Mouse (Mus musculus) kidney, postnatal 36 days (tissue): Measurements from ENCODE around the gene Cbr1.
A peak's percentile ranks its signal among the peaks of the same experiment; 100 is the strongest.
"Not testable (repeated sequence)": the region's sequence is repeated elsewhere in the genome, so short reads cannot be mapped to it uniquely, and the experiment has no call there.

ENCODE experiments used
- DNase-seq, 2 experiments: peaks; one replicate each; pipeline ENCODE4 v3.0.0; 2021 to 2022; ENCODE audit warnings: mixed read lengths in 2 of 2

Gene Cbr1

DNA sequence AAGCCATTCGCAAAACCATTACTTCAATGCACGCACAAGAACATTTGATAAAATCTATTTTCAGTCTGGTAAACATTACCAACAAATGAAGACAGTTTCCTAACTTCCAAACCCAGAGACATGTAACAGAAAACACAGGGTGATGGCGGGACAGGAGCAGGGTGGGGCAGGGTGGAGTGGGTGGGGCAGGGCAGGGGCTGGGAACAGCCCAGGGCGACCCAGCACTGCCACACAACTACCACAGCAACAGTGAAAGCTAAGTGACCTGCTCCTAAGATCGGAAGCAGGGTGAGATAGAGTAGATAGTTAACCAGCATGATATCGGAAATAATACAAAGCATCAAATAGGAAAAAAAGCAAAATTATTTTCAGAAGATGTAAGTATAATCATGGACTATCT is 6.2 kb upstream of the Cbr1 start:
- DNase-seq = no peak

DNA sequence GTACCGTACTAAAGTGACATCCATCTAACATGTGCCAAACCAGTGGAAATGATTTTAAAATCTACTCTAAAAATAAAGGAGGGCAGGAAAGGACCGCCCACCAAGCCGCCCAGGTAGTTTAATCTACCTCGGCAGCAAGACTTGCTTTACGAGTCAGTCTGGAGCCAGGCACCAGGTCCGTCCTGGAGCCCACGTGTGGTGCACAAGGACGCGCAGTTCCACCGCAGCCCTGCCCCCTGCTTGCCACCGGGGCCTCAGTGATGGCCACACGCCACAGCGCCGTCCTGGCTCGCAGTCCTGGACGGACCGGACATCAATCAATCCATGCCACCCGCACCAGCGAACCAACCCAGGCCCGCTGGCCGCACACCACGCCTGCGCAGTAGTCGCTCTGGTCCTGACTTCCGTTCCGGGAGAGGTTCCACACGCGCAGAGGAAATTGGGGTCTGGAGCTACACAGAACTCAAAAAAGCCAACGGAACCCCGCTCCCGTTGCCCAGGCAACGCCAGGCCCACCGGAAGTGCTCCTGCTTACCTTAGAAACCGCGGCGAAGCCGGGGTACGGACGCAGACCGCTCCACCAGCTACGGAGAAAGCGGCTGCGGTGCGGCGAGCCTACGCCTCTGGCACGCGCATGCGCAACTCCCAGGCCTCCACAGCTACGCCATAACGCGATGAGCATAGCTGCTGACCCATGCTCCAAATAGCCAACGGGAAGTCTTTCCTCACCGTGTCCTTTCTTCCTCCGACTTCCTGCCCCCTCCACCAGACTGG is 2.0 kb upstream of the Cbr1 start, which contains the start of gene Setd4:
Gene Setd4, minus strand, starts transcription at position 625 of the 774 bp plus-strand sequence.
- peak; percentile 97 for DNase-seq

DNA sequence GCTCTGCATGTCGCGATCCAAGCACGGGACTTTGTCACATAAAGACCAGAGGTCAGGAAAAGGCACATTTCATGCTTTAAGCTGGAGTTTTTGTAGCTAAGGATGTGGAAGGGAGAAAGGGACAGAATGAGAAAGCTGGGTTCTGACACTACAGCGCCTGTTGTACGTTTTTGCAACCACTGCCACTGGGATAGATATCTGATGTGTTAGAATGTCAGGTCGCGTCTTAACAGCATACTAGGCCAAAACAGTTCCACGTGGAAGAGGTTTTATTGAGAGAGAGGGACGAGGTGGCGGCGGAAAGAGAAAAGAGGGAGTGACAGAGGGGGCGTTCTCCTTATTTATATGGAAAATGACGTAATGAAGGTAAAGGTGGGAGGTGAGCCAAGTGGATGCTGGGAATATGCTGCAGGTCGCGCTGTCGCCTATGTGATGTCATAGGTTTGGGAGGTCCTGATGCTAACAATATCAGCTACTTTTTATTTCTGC is 1.1 kb upstream of the Cbr1 start:
- no peak for DNase-seq

DNA sequence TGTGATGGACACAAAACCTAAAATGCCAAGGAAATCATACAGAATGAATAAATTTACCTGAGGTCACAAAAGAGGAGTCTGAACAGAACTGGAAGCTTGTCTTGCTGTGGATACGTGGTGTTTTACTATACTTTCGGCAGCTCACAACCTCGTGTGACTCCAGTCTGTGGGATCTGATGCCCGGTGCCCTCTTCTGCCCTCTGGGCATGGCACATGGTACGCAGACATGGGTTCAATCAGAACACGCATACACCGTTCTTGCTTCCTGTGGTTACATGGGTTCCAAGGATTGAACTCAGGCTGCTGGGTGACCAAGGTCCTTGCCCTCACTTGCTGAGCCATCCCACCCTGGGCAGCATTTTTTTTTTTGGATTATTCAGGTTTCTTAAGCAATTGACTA is 493 bp downstream of the Cbr1 start:
- DNase-seq = no peak

DNA sequence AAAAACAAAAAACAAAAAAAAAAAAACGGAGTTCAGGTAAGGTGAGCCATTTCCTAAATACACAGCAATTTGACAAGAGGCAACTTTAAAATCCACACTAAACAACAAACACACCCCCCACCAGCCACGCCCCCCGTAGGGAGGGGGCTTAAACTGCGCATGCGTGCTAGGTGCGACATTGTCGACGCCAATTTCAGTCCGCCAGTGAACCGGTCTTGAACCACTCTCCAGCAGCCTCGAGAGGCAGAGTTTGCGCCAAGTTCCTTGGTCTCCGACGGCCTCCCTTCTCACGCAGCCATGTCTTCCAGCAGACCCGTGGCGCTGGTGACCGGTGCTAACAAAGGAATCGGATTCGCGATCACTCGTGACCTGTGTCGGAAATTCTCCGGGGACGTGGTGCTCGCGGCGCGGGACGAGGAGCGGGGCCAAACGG is 2.0 kb downstream of the Cbr1 start:
- peak; percentile 87 to 91 for DNase-seq

DNA sequence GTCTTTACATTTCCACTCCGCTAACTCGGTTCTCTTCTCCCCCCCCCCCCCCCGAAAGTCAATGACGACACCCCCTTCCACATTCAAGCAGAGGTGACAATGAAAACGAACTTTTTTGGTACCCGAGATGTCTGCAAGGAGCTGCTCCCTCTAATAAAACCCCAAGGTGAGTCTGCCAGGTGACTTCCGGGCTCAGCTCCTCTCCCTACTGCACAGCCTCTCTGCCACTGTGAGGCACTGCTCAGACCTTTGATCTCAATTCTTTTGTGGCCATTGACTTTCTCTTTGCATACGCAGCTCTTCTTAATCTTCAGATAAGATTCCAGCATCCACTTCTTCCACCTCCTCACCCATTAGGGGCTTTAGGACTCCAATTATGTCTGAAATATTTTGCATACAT is 3.1 kb downstream of the Cbr1 start:
- DNase-seq = no peak

DNA sequence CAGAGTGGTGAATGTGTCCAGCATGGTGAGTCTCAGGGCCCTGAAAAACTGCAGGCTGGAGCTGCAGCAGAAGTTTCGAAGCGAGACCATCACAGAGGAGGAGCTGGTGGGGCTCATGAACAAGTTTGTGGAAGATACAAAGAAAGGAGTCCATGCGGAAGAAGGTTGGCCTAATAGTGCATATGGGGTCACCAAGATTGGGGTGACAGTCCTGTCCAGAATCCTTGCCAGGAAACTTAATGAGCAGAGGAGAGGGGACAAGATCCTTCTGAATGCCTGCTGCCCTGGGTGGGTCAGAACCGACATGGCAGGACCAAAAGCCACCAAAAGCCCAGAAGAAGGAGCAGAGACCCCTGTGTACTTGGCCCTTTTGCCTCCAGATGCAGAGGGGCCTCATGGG is 4.1 kb downstream of the Cbr1 start:
- no peak for DNase-seq

DNA sequence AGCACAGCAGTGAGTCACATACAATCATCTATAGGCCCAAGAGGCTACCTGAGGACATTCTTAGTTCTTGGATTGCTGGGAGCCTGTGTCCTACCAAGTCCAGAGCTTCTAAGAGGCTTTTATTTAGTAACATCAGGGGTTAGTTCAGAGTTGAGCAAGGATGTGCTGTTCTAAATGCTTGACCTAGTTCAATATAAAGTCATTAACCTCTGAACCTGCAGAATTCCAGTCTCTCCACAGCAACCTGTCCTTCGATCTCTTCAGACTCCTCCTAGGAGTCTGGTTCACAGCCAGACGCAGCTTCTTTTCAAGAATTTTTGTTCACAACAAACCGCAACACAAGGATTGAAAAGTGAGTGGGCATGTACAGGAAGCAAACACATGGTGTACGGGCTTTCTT is 5.3 kb downstream of the Cbr1 start:
- DNase-seq = peak in 1 of 2 experiments; percentile 69

DNA sequence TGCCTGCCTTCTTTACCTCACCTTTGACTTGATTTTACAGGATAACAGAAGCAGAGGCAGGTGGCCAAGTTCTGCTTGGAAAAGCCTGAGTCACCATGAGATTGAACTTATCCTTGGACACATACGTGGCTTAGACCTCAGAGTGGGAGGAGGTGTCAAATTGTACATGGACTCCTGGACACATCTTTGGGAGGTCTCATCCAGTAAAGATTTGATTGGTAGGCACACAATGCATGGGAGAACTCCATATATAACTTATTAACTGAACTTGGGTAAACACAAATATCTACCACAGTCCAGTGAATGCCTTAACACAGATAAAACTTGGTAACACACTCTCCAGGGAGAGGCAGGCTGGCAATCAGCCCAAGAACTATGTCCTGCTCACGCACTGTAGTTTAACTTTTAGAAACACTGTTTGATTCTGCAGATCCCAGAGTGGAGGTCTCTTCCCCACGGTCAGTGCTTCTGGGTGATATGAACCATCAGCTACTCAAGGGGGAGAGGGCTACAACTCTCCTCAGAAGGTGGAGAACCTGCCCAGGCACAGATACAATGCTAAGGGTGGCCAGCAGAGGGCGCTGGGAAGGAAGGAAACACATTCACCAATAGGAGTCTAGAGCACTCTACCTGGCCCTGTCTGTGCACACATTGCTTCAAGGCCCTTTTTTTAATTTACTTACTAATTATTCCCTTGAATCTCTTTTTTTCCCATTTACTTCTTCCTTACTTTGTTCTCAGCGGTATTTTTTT is 9.6 kb downstream of the Cbr1 start:
- DNase-seq = peak; percentile 79 to 91

DNA sequence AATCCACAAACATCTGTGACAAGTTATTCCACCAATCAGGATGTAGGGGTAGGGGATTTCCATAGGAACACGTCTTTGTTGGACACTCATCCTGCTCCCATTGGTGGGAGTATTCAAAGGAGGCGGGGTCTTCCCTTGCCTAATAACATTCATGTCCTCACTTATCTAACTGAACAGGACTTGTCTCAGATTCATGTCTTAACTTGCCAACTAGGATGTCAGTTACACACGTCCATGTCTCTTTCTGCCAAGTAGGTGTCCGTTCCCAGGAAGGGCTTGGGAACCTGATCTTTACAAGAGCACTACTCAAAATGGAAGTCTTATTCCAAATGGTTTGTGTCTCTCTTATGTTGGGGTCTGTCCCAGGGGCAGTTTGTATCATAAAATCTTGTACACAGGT is 18.1 kb downstream of the Cbr1 start:
- not testable (repeated sequence) for DNase-seq

DNA sequence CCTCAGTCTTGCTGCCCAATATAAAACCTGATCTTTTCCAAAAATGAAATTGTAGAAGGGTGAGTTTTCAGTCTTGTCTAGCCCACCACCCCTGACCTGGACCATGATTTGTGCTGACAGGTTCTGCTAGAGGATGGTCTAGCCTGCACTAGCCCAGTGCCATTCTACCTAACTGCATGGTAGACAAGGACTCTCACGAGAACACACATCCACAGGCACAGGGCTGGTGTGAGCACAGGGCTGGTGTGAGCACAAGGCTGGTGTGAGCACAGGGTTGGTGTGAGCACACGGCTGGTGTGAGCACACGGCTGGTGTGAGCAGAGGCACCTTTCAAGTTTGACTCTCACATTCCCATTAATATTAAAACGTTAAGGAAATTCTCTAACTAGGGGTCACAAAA is 19.0 kb downstream of the Cbr1 start:
- no peak for DNase-seq

DNA sequence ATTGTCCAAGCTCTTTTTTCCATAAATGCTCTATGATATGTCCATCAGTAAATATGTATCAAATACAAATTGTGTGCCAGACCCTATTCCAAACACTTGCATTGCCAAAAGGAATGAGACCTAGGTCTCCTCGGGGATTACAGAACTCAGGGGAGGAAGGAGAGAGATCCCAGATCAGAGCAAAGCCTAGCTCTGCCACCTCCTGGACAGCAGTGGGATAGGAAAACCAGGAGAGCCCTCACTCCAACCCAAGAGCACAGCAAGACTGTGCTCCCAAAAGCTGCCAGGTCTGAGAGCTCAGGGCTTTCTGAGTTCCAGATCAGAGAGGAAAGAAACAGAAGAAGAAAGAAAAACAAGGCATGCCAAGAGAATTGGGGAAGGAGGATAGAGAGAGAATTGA is 21.1 kb downstream of the Cbr1 start:
- peak; percentile 45 to 71 for DNase-seq

DNA sequence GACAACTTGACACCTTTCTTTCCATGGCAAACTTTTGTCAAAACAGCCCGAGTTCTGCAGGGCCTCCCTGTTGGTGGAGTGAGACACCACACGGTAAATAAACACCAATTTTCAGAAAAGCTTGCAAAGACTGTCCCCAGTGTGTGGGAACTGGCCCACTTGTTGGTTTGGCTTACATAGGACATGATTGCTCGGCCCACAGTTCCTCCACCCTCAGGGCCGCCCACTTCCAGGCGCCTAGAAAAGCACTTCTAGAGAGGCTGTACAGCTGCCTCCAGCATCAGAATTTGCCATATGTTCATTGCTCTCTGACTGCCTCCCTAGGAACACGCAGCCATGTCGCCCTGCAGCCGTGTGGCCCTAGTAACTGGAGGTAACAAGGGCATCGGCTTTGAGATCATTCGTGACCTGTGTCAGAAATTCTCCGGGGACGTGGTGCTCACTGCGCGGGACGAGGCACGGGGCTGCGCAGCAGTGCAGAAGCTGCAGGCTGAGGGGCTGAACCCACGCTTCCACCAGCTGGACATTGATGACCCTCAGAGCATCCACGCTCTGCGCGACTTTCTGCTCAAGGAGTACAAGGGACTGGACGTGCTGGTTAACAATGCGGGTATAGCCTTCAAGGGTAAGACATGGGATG is 22.2 kb downstream of the Cbr1 start, which contains the start of gene Gm5678:
Gene Gm5678, plus strand, starts transcription at position 337 of the 640 bp plus-strand sequence.
- DNase-seq = no peak

DNA sequence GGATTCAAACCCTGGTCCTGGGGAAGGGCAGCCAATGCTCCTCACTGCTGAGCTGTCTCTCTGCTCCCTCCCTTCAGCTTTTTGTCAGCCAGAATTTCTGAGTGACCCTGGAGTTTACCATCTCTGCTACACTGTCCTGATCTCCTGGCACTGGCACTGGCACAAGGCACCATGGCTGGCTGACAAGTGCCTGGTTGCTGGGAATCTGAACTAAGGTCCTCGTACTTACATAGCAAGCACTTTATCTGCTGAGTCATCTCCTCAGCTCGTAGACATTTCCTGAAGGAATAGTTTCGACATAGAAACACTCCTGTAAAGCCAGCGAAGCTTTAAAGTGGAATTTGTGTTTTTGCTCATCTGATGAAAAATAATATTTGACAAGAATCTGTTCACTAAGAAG is 38.4 kb downstream of the Cbr1 start:
- no peak for DNase-seq

DNA sequence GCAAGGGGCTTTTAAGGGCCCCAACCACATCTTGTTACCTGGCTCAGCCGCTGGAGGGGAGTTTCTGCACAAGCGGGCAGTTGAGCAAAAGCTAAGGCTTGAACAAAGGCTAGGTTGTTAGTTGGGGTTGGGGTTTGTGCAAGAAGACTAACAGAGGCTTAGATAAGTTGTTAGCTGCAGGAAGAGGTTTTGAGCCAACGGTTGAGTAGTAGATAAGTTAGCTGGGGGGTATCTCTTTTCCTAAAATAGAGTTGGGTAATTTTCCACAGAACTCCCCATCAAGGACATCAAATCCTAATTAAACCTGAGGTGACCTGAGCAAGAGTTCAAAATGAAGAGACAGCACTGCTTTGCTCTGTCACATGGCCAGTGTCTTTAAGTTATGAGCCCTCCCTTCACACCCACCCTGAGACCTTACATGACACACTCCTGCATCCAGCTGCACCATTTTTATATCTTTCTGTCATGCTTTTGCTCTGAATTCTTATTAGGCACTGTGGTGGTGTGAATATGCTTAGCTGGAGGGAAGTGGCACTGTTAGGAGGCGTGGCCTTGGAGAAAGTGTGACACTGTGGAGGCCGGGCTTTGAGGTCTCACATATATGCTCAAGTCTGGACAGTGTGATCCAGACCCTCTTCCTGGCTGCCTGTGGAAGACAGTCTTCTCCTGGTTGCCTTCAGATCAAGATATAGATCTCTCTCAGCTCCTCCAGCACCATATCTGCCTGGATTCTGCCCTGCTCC is 43.0 kb downstream of the Cbr1 start:
- DNase-seq = no peak
